Mouse (Mus musculus): ENCODE measurements around the gene Cdk4.

- TF ChIP-seq CTCF (IDR thresholded peaks at IDR 0.05; ENCODE audit: low read depth): peak; percentile 99
- TF ChIP-seq EP300 (IDR thresholded peaks at IDR 0.05; ENCODE audit: low read depth): no peak
Measured at GRCm38 (mm10) chr10:127030336-127031296, 32.7 kb upstream of the Cdk4 start, which contains the start of gene Tsfm.

Measured in liver, postnatal 0 days (tissue).